Mouse (Mus musculus): ENCODE measurements at regions not wholly inside any gene's neighbourhood (a gene's known extent, or its start where the extent isn't known, plus 50 kb on each side); places are given as distances from the start of the nearest gene placed in this dataset.
A peak's percentile ranks its signal among the peaks of the same experiment; 100 is the strongest.

DNA sequence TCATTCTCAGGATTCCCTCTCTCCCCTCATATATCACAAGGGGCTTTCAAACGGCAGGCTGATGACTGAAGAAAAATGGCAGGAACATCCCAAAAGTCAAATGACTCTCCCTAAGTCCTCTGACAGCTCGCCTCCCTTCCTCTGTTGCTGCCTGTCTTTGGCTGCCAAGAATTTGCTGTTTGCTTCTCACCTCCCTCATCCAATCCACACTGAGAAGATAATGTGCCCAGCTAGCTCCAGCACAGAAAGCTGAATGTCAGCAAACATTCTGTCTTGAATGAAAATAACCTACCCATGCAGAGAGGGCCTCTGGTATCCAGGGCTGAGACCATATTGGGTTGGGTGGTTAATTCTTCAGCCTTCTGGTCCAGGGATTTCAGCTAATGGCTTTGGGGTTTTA lies 219.3 kb downstream of the Ppargc1a start:
- no peak overlapping the region for H3K4me3 ChIP-seq (ENCODE audit: low read depth, low read length)
- no peak overlapping the region for H3K27ac ChIP-seq (replicated peaks)
- H3K9me3 ChIP-seq (ENCODE audit: control insufficient read depth, low read length): no peaks in the 10 kb centered on the region
- TF ChIP-seq CTCF (IDR thresholded peaks at IDR 0.05; ENCODE audit: low read depth) (no peak), EP300 (optimal IDR thresholded peaks at IDR 0.05) (no peak)
- no peaks in the 10 kb centered on the region for H3K27me3 ChIP-seq (ENCODE audit: control insufficient read depth, insufficient read depth, low read length)
- no peaks in the 10 kb centered on the region for H3K4me1 ChIP-seq (replicated peaks; ENCODE audit: control insufficient read depth, insufficient read depth)
- H3K9ac ChIP-seq (ENCODE audit: low read length): no peak overlapping the region
- DNase-seq (ENCODE audit: low spot score) (no peak), ATAC-seq (ENCODE audit: low FRiP score, low TSS enrichment) (no peak)
- WGBS: 33% methylated on average over 2 of the region's 2 CpGs
- H3K36me3 ChIP-seq (ENCODE audit: control insufficient read depth, insufficient read depth, low read length): no peaks in the 10 kb centered on the region
- no peak overlapping the region for H3K4me2 ChIP-seq (replicated peaks; ENCODE audit: low read depth)

DNA sequence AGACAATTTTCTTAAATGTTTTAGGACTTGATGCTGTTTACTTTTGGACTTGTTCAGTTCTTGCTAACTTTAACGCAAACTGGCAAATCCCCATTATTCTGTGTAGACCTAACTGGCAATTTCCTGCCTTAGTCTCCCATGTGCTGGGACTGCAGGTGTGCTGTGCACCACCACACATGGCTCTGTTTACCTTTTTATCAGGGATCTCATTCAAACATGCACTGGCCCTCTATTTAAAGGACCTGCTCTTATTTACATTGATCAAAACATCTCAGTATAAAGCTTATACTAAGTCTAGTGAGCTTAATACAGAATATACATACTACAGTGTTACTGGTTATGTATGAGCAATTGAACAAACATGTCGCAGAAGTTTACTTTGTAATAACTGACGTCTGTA lies 238.4 kb downstream of the Ppargc1a start:
- Histone ChIP-seq H3K4me2 (replicated peaks; ENCODE audit: low read depth) (no peak overlapping the region), H3K9ac (ENCODE audit: low read length) (no peak overlapping the region), H3K9me3 (ENCODE audit: control insufficient read depth, low read length) (no peaks in the 10 kb centered on the region), H3K4me3 (ENCODE audit: low read depth, low read length) (no peak overlapping the region), H3K4me1 (replicated peaks; ENCODE audit: control insufficient read depth, insufficient read depth) (no peaks in the 10 kb centered on the region), H3K27ac (replicated peaks) (no peak overlapping the region), H3K36me3 (ENCODE audit: control insufficient read depth, insufficient read depth, low read length) (no peaks in the 10 kb centered on the region), H3K27me3 (ENCODE audit: control insufficient read depth, insufficient read depth, low read length) (no peaks in the 10 kb centered on the region)
- DNase-seq (ENCODE audit: low spot score) (no peak), ATAC-seq (ENCODE audit: low FRiP score, low TSS enrichment) (peak; percentile 47; the same call in 1 of the 2 replicates)
- WGBS: 20% methylated on average over 3 of the region's 3 CpGs
- TF ChIP-seq EP300 (optimal IDR thresholded peaks at IDR 0.05) (no peak), CTCF (IDR thresholded peaks at IDR 0.05; ENCODE audit: low read depth) (no peak)

DNA sequence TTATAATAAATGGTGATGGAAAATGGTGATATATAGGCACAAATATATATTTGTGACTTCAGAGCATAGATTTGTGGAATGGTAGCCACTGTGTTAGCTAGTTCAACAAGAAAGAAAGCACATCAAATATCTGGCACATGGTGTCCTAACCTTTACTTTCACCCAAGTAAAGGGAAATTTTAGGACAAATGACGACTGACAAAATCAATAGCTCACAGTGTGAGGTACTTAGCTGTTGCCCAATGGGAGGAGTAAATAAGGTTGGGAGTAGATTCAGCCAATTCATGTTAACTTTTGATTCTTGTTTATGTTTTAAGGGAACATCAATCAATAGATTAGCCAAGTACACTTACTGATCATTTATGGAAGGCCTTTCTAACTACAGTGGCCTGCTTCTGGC lies 278.3 kb downstream of the Ppargc1a start:
- no peak for TF ChIP-seq CTCF (IDR thresholded peaks at IDR 0.05; ENCODE audit: low read depth)
- TF ChIP-seq EP300 (optimal IDR thresholded peaks at IDR 0.05): no peak
- H3K4me2 ChIP-seq (replicated peaks; ENCODE audit: low read depth): no peak overlapping the region
- no peak for ATAC-seq (ENCODE audit: low FRiP score, low TSS enrichment)
- H3K9ac ChIP-seq (ENCODE audit: low read length): no peak overlapping the region
- H3K4me1 ChIP-seq (replicated peaks; ENCODE audit: control insufficient read depth, insufficient read depth): no peaks in the 10 kb centered on the region
- H3K36me3 ChIP-seq (ENCODE audit: control insufficient read depth, insufficient read depth, low read length): no peaks in the 10 kb centered on the region
- no peaks in the 10 kb centered on the region for H3K27me3 ChIP-seq (ENCODE audit: control insufficient read depth, insufficient read depth, low read length)
- WGBS: 63% methylated on average over 1 of the region's 1 CpGs
- no peak overlapping the region for H3K4me3 ChIP-seq (ENCODE audit: low read depth, low read length)
- no peak overlapping the region for H3K27ac ChIP-seq (replicated peaks)
- no peak for DNase-seq (ENCODE audit: low spot score)
- no peaks in the 10 kb centered on the region for H3K9me3 ChIP-seq (ENCODE audit: control insufficient read depth, low read length)

- H3K27ac ChIP-seq (replicated peaks): no peak overlapping the region
- WGBS: 62% methylated on average over 2 of the region's 2 CpGs
- H3K36me3 ChIP-seq (ENCODE audit: control insufficient read depth, insufficient read depth, low read length): no peaks in the 10 kb centered on the region
- no peaks in the 10 kb centered on the region for H3K27me3 ChIP-seq (ENCODE audit: control insufficient read depth, insufficient read depth, low read length)
- DNase-seq (ENCODE audit: low spot score) (no peak), ATAC-seq (ENCODE audit: low FRiP score, low TSS enrichment) (no peak)
- TF ChIP-seq EP300 (optimal IDR thresholded peaks at IDR 0.05) (no peak), CTCF (IDR thresholded peaks at IDR 0.05; ENCODE audit: low read depth) (no peak)
- H3K9ac ChIP-seq (ENCODE audit: low read length): no peak overlapping the region
- no peaks in the 10 kb centered on the region for H3K9me3 ChIP-seq (ENCODE audit: control insufficient read depth, low read length)
- H3K4me3 ChIP-seq (ENCODE audit: low read depth, low read length): no peak overlapping the region
- H3K4me1 ChIP-seq (replicated peaks; ENCODE audit: control insufficient read depth, insufficient read depth): no peaks in the 10 kb centered on the region
- no peak overlapping the region for H3K4me2 ChIP-seq (replicated peaks; ENCODE audit: low read depth)
Measured at GRCm38 (mm10) chr5:51288234-51288633, 279.3 kb downstream of the Ppargc1a start.

GRCm38 (mm10) chr5:51241156-51241555 lies 326.4 kb downstream of the Ppargc1a start:
- DNase-seq (ENCODE audit: low spot score) (no peak), ATAC-seq (ENCODE audit: low FRiP score, low TSS enrichment) (no peak)
- no peak overlapping the region for H3K4me3 ChIP-seq (ENCODE audit: low read depth, low read length)
- no peaks in the 10 kb centered on the region for H3K4me1 ChIP-seq (replicated peaks; ENCODE audit: control insufficient read depth, insufficient read depth)
- TF ChIP-seq EP300 (optimal IDR thresholded peaks at IDR 0.05): no peak
- no peak for TF ChIP-seq CTCF (IDR thresholded peaks at IDR 0.05; ENCODE audit: low read depth)
- H3K27me3 ChIP-seq (ENCODE audit: control insufficient read depth, insufficient read depth, low read length): no peaks in the 10 kb centered on the region
- no peak overlapping the region for H3K27ac ChIP-seq (replicated peaks)
- no peaks in the 10 kb centered on the region for H3K9me3 ChIP-seq (ENCODE audit: control insufficient read depth, low read length)
- no peak overlapping the region for H3K4me2 ChIP-seq (replicated peaks; ENCODE audit: low read depth)
- no peaks in the 10 kb centered on the region for H3K36me3 ChIP-seq (ENCODE audit: control insufficient read depth, insufficient read depth, low read length)
- H3K9ac ChIP-seq (ENCODE audit: low read length): no peak overlapping the region
- WGBS: 75% methylated on average over 2 of the region's 2 CpGs

- Histone ChIP-seq H3K4me1 (replicated peaks; ENCODE audit: control insufficient read depth, insufficient read depth) (no peaks in the 10 kb centered on the region), H3K9ac (ENCODE audit: low read length) (no peak overlapping the region), H3K36me3 (ENCODE audit: control insufficient read depth, insufficient read depth, low read length) (no peaks in the 10 kb centered on the region), H3K27me3 (ENCODE audit: control insufficient read depth, insufficient read depth, low read length) (no peaks in the 10 kb centered on the region), H3K27ac (replicated peaks) (no peak overlapping the region), H3K4me3 (ENCODE audit: low read depth, low read length) (no peak overlapping the region), H3K4me2 (replicated peaks; ENCODE audit: low read depth) (no peak overlapping the region), H3K9me3 (ENCODE audit: control insufficient read depth, low read length) (no peaks in the 10 kb centered on the region)
- DNase-seq (ENCODE audit: low spot score) (no peak), ATAC-seq (ENCODE audit: low FRiP score, low TSS enrichment) (no peak)
- TF ChIP-seq CTCF (IDR thresholded peaks at IDR 0.05; ENCODE audit: low read depth) (no peak), EP300 (optimal IDR thresholded peaks at IDR 0.05) (no peak)
- WGBS: 87% methylated on average over 2 of the region's 2 CpGs
Measured at GRCm38 (mm10) chr5:51234004-51234355, 333.5 kb downstream of the Ppargc1a start.

Data from stomach, postnatal 0 days (tissue).